Mouse (Mus musculus) mature B cell (primary cell): ENCODE data around the gene Ift172.
"Not testable (repeated sequence)": the region's sequence is repeated elsewhere in the genome, so short reads cannot be mapped to it uniquely, and the experiment has no call there.

Experiments used
- in situ Hi-C: fragments of 300-500 bp; cut with MboI; formaldehyde crosslinking; loops from 2 replicates; pipeline ENCODE4 v1.14.3; 2019

The Ift172 gene

DNA sequence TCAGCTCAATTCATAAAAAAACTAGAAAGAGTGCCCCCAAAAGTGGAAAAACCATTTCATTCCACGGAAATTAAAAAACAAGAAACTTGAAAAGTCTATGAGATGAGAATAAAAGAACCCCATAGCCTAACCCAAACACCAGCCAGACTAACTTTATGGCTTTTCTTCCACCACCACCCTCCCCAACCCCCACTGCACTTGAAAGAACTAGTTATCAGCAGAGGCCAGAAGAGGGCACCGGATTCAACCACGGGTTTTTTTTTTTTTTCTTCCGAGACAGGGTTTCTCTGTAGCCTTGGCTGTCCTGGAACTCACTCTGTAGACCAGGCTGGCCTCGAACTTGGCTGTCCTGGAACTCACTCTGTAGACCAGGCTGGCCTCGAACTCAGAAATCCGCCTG lies 72.6 kb downstream of the Ift172 start:
- in situ Hi-C loops, result no loop called here

DNA sequence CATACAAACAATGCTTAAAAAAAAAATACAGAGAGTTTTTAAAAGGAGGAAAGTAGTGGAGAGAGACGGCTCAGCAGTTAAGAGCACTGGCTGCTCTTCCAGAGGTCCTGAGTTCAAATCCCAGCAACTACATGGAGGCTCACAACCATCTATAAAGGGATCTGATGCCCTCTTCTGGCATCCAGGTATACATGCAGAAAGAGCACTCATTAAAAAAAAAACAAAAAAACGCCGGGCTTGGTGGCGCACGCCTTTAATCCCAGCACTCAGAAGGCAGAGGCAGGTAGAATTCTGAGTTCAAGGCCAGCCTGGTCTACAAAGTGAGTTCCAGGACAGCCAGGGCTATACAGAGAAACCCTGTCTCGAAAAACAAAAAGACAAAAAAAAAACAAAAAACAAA lies 74.4 kb downstream of the Ift172 start:
- in situ Hi-C loops, result not testable (repeated sequence)

DNA sequence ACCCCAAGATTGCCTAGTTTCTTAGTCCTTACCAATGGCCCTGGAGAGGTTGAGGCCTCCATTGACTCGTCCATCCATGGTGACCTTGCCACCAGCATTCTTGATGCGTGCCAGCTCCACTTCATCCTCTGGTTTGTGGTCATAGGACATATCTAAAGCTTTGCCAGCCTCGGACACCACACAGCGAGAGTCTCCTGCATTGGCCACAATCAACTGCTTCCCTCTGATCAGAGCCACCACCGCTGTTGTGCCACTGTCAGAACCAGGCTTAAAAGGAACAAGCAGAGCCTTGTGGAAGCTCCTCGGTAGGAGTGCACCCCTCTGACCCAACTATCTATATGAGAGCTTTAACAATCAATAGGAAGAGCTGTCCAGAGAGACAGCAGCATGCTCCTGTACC lies 86.5 kb downstream of the Ift172 start:
- in situ Hi-C loops, result no loop called here

DNA sequence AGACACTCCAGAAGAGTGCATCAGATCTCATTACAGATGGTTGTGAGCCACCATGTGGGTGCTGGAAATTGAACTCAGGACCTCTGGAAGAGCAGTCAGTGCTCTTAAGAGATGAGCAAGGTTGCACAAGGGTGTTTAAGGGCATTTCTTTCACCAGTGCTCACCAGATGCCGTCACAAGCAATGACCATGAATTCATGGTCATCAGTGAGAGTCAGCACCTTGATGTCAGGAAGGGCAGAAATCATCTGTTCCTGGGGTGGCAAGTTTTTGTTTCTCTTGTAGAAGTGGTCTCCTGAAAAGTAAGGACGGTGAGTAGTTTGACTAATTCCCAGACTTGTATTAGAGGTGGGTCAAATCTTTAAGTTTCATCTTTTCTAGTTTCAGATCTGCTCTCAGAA lies 87.0 kb downstream of the Ift172 start:
- in situ Hi-C loops, result no loop called here
